Mouse (Mus musculus): ENCODE results near the gene Golph3l.

DNA sequence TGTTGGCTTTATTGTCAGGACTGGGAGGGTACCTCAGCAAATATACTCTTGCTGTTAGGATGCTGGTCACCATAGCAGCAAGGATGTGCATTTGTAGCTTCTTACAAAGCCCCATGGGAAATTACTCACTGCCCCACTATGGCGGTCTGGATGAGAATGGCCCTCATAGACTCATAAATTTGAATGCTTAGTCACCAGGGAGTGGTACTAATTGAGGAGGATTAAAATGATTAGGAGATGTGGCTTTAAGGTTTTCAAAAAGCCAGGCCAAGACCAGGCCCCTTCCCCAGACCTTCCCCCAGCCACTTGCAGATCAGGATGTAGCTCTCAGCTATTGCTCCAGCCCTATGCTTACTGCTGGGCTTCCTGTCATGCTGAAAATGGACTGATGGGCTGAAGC is 38.6 kb upstream of the Golph3l start:
- TF ChIP-seq POLR2A (IDR thresholded peaks at IDR 0.05; ENCODE audit: extremely low read depth, insufficient read depth, low read length) (no peak), CTCF (IDR thresholded peaks at IDR 0.05; ENCODE audit: extremely low read depth, insufficient read depth, low read length) (no peak)

All from cortical plate, adult 2 months (tissue).